Mouse (Mus musculus): ENCODE measurements around the gene Fitm2. TPM values are rescaled to one million over a fixed set of nuclear protein-coding genes. Genes with fewer than 3 reads are reported as not detected.
"Not testable (repeated sequence)": the region's sequence is repeated elsewhere in the genome, so short reads cannot be mapped to it uniquely, and the experiment has no call there.

The Fitm2 gene
- total RNA-seq, 1 experiment from 2014 or later = 3.4 TPM

GRCm38 (mm10) chr2:163466771-163467170, 5.7 kb downstream of the Fitm2 start:
- no peak for ATAC-seq (replicated peaks; ENCODE audit: insufficient number of reproducible peaks, low FRiP score, low TSS enrichment, poor library complexity, severe bottlenecking)

GRCm38 (mm10) chr2:163464562-163464961, 7.9 kb downstream of the Fitm2 start:
- ATAC-seq (replicated peaks; ENCODE audit: insufficient number of reproducible peaks, low FRiP score, low TSS enrichment, poor library complexity, severe bottlenecking) = no peak

GRCm38 (mm10) chr2:163463998-163464397, 8.4 kb downstream of the Fitm2 start:
- ATAC-seq (replicated peaks; ENCODE audit: insufficient number of reproducible peaks, low FRiP score, low TSS enrichment, poor library complexity, severe bottlenecking) = no peak

GRCm38 (mm10) chr2:163463251-163463769, 9.1 kb downstream of the Fitm2 start:
- no peak for ATAC-seq (replicated peaks; ENCODE audit: insufficient number of reproducible peaks, low FRiP score, low TSS enrichment, poor library complexity, severe bottlenecking)

GRCm38 (mm10) chr2:163462801-163463200, 9.6 kb downstream of the Fitm2 start:
- no peak for ATAC-seq (replicated peaks; ENCODE audit: insufficient number of reproducible peaks, low FRiP score, low TSS enrichment, poor library complexity, severe bottlenecking)

GRCm38 (mm10) chr2:163462386-163462785, 10.0 kb downstream of the Fitm2 start:
- no peak for ATAC-seq (replicated peaks; ENCODE audit: insufficient number of reproducible peaks, low FRiP score, low TSS enrichment, poor library complexity, severe bottlenecking)

- ATAC-seq (replicated peaks; ENCODE audit: insufficient number of reproducible peaks, low FRiP score, low TSS enrichment, poor library complexity, severe bottlenecking) = not testable (repeated sequence)
These were observed 11.1 kb downstream of the Fitm2 start for GRCm38 (mm10) chr2:163461307-163461706.

GRCm38 (mm10) chr2:163460622-163461021, 11.8 kb downstream of the Fitm2 start:
- ATAC-seq (replicated peaks; ENCODE audit: insufficient number of reproducible peaks, low FRiP score, low TSS enrichment, poor library complexity, severe bottlenecking) = no peak

GRCm38 (mm10) chr2:163459380-163459779, 13.0 kb downstream of the Fitm2 start:
- ATAC-seq (replicated peaks; ENCODE audit: insufficient number of reproducible peaks, low FRiP score, low TSS enrichment, poor library complexity, severe bottlenecking) = no peak

- no peak for ATAC-seq (replicated peaks; ENCODE audit: insufficient number of reproducible peaks, low FRiP score, low TSS enrichment, poor library complexity, severe bottlenecking)
These were observed 13.7 kb downstream of the Fitm2 start for GRCm38 (mm10) chr2:163458539-163459265.

GRCm38 (mm10) chr2:163453378-163453777, 19.1 kb downstream of the Fitm2 start:
- no peak for ATAC-seq (replicated peaks; ENCODE audit: insufficient number of reproducible peaks, low FRiP score, low TSS enrichment, poor library complexity, severe bottlenecking)

GRCm38 (mm10) chr2:163452738-163453137, 19.7 kb downstream of the Fitm2 start:
- no peak for ATAC-seq (replicated peaks; ENCODE audit: insufficient number of reproducible peaks, low FRiP score, low TSS enrichment, poor library complexity, severe bottlenecking)

GRCm38 (mm10) chr2:163450668-163451295, 21.6 kb downstream of the Fitm2 start:
- no peak for ATAC-seq (replicated peaks; ENCODE audit: insufficient number of reproducible peaks, low FRiP score, low TSS enrichment, poor library complexity, severe bottlenecking)

- no peak for ATAC-seq (replicated peaks; ENCODE audit: insufficient number of reproducible peaks, low FRiP score, low TSS enrichment, poor library complexity, severe bottlenecking)
These were observed 23.2 kb downstream of the Fitm2 start for GRCm38 (mm10) chr2:163449276-163449675.

GRCm38 (mm10) chr2:163447375-163447774, 25.1 kb downstream of the Fitm2 start:
- ATAC-seq (replicated peaks; ENCODE audit: insufficient number of reproducible peaks, low FRiP score, low TSS enrichment, poor library complexity, severe bottlenecking) = no peak

GRCm38 (mm10) chr2:163444017-163444416, 28.4 kb downstream of the Fitm2 start:
- ATAC-seq (replicated peaks; ENCODE audit: insufficient number of reproducible peaks, low FRiP score, low TSS enrichment, poor library complexity, severe bottlenecking) = no peak

GRCm38 (mm10) chr2:163443543-163443942, 28.9 kb downstream of the Fitm2 start:
- ATAC-seq (replicated peaks; ENCODE audit: insufficient number of reproducible peaks, low FRiP score, low TSS enrichment, poor library complexity, severe bottlenecking) = no peak

GRCm38 (mm10) chr2:163439488-163439887, 32.9 kb downstream of the Fitm2 start:
- ATAC-seq (replicated peaks; ENCODE audit: insufficient number of reproducible peaks, low FRiP score, low TSS enrichment, poor library complexity, severe bottlenecking) = no peak

- ATAC-seq (replicated peaks; ENCODE audit: insufficient number of reproducible peaks, low FRiP score, low TSS enrichment, poor library complexity, severe bottlenecking) = no peak
These were observed 33.6 kb downstream of the Fitm2 start for GRCm38 (mm10) chr2:163438619-163439451.

All from monocyte, adult 5-6 weeks (primary cell).